Mouse (Mus musculus): ENCODE data around the gene Dohh.

DNA sequence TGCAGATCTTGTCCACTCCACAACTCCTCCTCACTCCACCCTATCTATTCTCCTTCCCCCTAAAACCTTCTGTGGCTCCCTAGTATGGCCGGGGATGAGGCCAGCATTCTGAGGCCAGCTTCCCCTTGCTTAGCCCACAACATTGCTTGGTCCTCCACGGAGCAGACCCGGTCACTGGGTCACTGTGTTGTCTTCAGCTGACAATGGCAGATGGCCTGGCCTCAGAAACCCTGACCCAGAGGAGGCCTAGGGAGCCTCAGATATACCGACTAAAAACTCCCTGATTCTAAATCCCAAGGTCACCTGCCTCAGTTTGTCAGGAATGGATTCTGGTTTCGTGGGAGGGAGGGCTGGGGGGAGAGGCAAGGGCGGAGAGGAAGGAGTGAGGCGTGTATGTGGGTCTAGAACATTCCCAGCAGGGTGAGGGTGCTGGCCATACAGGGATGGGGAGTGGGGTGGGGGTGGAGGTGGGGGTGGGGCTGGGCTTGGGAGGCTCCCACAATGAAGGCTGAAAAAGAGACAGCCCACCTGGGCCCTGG, 18.1 kb downstream of the Dohh start:
- no peak for TF ChIP-seq CTCF (IDR thresholded peaks at IDR 0.05; ENCODE audit: insufficient read depth, low read length)
- TF ChIP-seq POLR2A (IDR thresholded peaks at IDR 0.05; ENCODE audit: borderline replicate concordance, extremely low read depth, low read depth, low read length) = no peak

Data from lung, adult 2 months (tissue).